Mouse (Mus musculus) WW6 (cell line): ENCODE measurements around the gene Gm10778.
A peak's percentile ranks its signal among the peaks of the same experiment; 100 is the strongest.
"Not testable (repeated sequence)": the region's sequence is repeated elsewhere in the genome, so short reads cannot be mapped to it uniquely, and the experiment has no call there.

Source experiments
- DNase-seq: peaks from one replicate; pipeline ENCODE4 v3.0.0-alpha.2; 2013; ENCODE audit warnings: low read depth, low spot score

Gm10778 gene

DNA sequence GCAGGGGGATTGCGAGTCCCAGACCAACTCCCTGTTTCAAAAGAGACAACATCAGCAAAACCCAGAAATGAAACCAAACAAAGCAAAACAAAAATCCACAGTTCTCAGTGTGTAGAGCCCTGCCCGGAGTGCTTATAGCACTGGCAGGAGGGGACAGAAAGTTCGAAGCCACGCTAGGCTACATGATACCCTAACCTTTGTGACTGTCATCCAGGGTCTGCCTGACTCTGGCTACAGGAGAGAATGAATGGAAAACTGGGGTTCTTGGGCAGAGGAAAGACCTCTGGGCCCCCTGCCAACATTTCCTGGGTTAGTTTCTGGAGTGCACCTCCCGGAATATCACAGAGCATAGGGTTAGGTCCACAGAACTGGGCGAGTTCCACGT is 21.0 kb upstream of the Gm10778 start:
- no peak for DNase-seq

DNA sequence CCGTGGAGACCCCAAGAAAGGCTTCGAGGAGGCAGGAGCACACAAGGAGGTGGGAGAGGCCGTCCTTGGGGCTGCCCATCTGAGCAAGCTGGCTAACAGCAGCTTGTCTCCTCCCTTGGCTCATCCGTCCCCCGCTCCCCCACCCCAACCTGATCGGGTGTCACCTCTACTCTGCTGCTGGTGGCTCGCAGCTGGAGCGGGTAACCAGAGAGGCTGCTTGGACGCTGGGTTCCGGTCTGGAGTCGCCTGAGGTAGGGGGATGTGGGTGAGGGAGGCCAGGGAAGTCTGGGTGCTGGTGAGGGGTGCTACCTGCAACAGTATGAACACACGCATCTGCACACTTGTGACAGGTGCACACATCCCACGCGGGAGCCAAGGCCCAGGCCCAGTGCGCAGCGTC is 20.5 kb upstream of the Gm10778 start, which contains the start of gene Ankrd24:
Gene Ankrd24, plus strand, starts transcription at position 151 of the 400 bp plus-strand sequence.
- DNase-seq, result no peak

DNA sequence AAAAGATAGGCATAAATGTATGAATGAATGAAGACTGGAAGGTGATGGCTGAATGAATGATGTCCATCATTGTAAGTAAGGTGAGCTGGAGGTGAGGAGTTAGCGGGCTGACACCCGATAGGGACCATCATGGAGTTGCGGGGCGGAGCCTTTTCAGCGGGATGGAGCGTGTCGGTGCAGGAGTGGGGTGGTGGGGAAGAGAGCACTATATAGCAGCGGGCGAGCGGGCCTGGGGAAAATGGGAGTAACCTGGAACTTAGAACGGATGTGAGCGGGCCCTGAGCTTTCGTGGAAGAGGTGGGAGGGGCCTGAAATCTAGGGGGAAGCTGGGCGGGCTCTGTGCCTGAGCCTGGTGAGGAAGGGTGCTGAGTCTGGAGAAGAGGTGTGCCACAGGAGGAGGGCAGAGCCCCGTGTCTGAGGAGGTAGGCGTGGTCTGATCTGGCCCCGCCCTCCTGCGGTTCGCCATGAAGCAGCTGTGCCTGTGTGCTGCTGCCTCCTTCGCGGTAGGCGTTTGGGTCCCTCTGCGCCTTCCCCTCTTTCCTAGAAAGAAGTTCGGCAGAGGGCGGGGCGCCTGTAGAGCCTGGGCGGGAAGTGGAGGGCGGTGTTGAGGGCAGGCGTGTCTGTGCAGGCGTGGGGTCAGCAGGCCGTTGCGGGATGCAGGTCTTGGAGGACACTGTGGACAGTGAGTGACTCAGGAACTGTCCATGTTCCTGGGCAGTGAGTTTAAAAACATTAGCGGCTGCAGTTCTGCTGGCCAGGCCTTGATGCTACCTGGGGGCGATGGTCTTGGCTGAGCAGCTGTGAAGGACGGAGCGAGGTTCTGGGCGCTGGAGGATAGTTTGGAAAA is 15.4 kb upstream of the Gm10778 start:
- DNase-seq, result peak; percentile 87

DNA sequence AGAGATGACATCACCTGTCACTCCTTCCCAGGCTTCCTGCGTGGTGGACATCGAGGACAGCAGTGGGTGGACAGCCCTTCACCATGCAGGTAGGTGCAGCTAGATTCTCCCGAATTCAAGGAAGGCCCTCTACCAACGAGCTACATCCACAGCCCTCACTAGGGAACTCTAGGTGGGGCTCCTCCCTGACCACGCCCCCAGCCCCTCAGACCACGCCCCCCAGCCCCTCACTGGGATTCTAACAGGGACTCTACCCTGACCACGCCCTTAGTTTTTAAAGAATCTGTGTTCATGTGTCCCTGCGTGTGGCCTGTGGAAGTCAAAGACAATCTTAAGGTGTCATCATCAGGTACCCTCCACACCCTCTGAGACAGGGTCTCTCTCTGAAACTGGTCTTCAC is 12.5 kb upstream of the Gm10778 start:
- no peak for DNase-seq

DNA sequence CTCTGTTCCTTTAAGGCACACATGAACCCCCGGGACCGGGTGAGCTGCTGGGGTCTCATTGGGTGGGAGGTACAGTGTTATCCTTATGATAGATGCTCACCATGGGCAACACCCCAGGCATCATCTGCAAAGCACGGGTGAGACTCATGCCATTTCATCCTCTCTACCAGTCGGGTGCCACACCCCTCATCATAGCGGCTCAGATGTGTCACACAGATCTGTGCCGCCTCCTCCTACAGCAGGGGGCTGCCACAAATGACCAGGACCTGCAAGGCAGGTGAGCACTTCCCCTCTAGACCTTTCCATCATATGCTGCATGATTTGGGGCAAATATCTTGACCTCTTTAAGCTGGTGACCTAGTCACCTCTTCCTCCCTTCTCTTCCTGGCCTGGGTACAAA is 10.8 kb upstream of the Gm10778 start:
- no peak for DNase-seq

DNA sequence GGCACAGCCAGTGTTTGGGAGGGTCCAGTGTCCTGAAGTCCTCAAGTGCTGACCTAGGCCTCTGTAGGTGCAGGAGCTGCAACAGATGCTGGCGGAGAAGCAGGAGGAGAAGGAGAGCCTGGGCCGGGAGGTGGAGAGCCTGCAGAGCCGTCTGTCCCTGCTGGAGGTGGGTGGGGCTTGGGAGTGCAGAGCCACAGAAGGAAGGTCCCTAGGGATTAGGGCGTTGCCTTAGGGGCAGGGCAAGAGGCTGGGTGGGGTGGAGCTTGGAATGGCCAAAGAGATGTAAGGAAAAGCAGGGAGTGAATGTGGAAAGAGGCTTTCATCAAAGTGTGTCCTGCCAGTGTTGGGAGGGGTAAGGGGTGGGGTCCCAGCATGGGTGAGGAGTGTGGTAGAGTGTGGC is 8.0 kb upstream of the Gm10778 start:
- DNase-seq, result not testable (repeated sequence)

DNA sequence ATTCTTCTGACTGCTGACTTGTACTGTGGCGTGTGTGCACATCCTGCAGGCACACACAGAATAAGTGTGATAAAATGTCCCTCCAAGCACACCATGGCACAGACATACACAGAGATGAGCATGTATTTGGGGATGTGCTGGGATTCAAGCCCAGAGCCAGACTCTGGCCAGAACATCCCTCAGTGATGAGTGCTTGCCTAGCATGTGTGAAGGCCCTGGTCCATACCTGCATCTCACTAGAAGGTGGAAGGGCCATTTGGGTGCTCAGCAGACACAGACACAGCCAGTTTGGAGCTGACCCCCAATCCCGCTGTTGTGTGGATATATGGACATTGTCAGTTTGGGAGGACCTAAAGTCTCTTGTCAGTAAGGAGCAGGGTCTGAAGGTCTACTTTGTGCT is 7.3 kb upstream of the Gm10778 start:
- no peak for DNase-seq

DNA sequence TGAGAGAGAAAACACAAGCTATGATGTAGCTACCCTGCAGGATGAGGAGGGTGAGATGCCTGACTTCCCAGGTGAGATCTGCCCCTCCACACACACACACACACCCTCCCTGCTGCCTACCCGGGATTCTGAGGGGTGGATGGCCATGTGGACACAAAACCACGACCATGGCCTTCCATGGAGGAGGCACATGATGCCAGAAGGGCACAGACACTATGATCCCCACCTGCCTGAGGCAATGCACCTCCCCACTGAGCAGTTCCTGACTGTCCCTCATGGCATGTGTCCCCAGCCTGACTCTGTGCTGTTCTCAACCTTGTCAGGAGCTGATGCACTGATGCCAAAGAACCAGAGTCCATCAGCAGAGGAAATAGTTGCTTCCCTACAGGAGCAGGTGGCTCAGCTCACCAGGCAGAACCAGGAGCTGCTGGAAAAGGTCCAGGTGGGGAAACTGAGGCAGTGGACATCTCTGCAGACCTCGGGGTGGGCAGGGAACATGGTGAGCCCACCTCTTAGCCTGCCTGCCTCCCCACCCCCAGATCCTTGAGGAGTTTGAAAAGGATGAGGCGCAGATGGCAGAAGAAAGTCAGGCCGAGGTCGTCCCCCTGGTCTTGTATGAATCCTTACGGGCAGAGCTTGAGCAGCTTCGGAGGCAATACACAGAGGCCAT is 6.7 kb upstream of the Gm10778 start:
- no peak for DNase-seq

DNA sequence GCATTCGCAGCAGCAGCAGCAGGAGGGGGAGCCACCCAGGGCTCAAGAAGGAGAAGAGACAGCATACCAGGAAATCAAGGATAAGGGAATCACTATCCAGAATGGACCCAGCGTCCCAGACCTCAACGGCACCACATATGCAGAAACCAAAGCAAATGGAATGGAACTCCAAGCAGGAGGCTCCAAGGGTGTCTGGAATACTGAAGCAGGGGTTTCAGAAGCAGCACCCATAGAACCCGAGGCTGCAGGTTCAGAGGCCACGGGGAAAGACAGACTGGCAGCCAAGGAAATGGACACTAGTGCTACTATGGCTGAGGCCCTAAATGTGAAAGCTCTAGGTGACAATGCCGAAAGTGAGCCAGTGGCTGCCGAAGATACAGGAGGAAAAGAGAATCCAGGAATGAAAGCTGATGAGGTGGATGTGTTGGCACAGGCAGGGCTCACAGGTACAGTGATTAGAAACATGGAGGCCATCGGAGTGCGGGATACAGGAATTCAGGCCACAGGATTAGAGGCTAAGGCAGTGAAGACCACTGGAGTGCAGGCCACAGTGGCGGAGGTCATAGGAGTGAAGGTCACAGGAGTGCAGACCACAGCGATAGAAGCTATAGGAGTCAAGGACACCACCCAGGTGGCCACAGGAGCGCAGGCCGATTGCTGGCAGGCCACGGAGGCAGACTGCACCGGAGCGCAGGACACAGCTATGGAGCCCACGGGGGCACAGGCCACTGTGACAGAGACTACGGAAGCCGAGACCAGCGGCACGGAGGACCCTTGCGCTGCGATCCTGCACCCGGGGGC is 6.0 kb upstream of the Gm10778 start:
- no peak for DNase-seq

DNA sequence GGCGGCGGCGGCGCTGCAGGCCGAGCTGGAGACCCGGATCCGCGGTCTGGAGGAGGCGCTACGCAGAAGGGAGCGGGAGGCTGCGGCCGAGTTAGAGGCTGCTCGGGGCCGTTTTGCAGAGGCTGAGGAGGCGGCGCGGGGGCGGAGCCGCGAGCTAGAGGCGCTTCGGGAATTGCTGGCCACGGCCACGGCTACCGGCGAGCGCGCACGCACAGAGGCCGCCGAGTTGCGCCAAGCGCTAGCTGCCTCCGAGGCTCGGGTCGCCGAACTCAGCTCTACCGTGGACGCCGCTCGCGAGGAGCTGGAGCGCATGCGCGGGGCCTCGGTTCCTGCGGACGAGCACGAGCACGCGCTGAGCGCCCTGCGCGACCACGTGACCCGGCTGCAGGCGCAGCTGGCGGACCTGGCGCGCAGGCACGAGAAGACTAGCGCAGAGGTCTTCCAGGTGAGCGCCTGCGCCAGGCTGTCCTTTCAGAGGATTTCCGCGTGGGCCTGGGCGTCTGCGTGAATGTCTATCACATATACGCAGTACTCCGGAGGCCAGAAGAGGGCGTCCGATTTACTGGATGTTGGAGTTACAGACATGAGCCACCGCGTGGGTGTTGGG is 5.3 kb upstream of the Gm10778 start:
- DNase-seq, result peak; percentile 93

DNA sequence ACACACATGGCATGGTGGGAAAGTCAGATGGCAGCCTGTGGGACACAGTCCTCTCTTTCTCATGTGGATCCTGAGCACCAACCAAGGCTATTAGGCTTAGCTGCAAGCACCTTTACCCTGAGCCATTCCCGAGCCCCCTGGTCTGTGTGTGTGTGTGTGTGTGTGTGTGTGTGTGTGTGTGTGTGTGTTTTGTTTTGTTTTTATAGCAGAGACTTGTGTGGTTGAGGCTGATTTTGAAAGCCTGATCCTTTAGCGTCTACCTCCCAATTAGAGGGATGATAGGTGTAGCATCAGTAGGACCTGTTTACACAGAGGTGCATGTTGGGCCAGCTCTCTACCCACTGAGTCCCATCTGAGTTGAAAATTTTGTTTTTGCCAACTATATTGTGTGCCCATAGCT is 4.7 kb upstream of the Gm10778 start:
- DNase-seq, result no peak

DNA sequence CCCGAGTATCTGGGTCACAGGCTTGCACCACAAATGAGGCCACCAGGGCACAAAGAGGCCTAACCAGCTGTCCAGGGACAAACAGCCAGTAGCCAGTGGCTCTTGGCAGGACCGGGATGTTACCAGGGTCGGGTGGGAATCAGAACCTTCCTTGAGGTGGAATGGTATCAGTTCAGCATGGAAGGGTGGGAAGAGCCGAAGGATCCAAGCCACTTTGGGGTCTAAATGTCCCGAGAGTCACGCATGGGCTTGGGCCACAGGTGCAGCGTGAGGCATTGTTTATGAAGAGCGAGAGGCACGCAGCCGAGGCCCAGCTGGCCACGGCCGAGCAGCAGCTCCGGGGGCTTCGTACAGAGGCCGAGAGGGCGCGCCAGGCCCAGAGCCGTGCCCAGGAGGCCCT is 4.1 kb upstream of the Gm10778 start:
- no peak for DNase-seq

DNA sequence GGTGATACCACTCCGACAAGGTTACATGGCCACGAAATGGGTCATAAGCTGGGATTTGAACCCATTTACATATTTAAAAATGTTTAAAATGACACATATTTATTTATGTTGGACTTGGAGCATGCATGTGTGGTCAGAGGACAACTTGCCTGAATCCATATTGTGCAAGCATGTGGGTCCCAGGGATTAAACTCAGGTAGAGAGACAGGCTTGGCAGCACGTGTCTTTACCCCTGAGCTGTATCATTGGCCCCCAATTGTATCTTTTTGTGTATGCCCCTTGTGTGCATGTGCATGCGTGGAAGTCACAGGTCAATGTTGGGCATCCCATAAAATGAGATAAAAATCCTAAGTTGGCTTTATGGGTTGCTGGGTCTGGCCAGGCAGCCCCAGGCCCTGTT is 3.5 kb upstream of the Gm10778 start:
- no peak for DNase-seq

DNA sequence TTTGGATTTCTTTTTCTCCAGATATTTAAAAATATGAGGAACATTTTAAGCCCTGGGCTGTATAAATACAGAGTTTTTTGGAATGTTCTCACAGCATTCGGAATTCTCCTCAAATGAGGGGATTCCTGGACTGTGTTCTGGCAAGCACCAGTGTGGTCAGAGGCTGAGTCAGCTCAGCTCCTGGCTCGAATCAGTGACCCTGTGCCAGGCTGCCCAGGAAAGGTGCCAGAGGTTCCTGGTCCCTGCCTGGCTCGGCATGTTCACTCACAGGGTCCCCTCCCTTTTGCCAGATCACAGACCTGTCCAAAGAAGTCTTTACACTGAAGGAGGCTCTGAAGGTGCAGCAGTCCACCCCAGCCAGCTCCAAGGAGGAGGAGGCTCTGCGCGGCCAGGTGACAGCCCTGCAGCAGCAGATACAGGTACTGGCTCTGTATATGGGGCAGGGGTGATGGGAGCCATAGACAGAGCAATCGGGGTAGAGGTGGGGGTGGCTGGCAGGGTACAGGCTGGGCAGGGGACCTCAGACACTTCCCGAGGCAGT is 2.8 kb upstream of the Gm10778 start:
- no peak for DNase-seq

DNA sequence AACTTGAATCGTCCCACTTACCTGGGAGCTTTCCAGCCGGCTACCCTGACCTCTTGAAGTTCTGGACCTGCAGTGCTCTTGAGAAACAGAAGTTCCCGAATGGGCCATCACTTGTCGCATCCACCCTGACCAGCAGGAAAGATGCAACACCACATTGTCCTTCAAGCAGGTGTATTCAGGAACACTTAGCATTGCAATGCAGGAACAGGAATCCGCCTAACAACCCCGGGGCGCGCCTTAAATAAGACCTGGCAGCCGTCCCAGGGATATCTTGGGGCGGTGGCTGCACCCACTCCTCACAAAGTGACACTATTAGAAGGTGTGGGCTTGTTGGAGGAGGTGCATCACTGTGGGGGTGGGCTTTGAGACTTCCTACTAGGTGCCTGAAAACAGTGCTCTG is 6.3 kb downstream of the Gm10778 start:
- peak; percentile 31 for DNase-seq

DNA sequence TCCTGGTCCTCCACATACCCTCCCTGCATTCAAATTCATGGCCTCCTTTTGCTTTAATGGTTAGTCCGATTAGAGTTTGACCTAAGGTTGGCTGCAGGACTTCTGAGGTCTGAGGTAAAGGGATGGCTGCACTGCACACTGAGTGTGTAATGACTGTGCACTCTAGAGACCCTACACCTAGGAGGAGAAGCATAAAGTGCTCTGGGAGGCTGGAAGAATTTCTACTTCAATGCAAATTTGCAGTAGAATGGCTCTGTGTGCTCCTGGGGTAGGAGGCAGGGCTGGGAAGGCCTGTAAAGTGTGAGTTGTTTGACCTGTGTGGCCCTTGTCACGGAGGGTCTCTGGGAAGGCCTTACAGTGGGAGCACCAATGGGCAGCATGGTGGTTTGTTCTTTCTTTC is 7.3 kb downstream of the Gm10778 start:
- no peak for DNase-seq

DNA sequence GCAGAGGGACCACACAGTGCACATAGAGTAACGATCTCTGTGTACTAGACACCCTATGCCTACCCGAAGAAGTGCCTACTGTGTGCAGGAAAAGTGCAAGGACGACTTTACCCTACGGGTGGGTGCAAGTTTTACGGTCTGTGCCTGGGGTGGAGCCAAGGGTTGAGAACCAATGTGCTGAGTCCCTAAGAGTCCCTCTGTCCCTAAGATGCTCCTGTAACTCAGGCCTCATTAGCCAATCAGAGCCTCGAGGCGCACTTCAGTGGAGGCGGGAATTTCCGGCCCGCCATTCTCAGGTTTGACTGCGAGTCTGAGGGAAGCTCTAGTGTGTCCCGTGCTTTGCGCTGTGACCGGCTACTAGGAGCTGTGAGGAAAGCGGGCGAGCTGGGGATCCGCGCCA is 38.3 kb downstream of the Gm10778 start:
- DNase-seq, result not testable (repeated sequence)

DNA sequence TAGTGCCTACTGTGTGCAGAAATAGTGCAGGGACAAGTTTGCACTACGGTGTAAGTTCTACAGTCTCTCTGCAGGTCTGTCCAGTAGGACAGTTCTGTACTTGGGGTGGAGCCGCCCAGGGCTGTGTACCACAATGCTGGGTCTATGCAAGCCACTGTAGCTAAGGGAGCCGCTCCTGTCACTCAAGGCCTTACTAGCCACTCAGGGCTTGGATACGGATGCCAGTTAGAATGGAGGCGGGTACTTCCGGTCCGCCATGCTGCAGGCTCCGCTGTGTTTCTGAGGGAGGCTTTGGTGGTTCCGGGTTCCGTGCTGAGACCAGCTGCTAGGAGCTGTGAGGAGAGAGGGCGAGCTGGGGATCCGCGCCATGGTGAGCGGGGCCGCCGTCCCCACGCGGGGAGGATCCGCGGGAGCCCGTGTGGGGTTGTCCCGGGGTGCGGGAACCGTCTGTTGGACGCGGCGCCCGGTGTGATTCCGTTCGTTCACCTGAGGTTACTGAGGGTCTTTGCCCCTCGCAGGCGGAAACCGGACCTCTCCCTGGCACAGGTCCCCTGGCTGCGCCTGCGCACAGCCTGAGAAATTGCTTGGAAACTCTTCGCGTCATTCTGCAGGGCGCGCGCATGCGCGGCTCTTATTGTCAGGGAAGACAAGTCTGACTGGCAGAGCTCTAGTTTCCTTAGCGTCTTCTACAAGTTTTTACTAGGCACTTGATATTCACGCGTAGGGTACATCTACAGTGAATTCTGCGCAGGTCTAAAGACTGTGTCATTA is 55.9 kb downstream of the Gm10778 start, which contains the start of gene Zfp433:
Gene Zfp433, plus strand, starts transcription at position 295 of the 771 bp plus-strand sequence.
- not testable (repeated sequence) for DNase-seq
